Mouse (Mus musculus): Measurements from ENCODE around the gene Lpar5. TPM values are rescaled to one million over a fixed set of nuclear protein-coding genes. Genes with fewer than 3 reads are reported as not detected.

Gene Lpar5
- polyA plus RNA-seq, 1 experiment = not detected

DNA sequence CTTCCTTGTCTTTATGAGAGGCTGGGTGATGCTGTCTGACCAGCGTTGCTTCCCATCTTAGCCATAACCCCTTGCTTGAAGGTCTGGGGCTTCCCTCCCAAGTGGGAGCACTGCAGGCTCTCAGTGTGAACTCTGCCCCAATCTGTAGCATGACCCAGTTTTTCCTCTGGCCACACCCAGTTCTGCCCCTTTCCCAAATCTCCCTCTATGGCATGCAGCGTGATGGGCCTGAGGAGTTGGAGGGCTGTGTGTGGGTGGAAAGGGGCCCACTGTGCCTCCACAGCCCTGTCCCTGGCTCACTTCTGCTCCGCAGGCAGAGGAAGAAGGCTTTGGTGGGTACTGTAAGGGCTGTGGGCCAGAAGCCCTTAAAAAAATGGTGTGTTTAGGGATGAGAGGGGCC is 30.8 kb downstream of the Lpar5 start:
- H3K27me3 ChIP-seq (ENCODE audit: control insufficient read depth, insufficient read depth, insufficient read length) = no peaks in the 10 kb centered on the region
- H3K79me3 ChIP-seq (ENCODE audit: low read depth) = peaks cover 47% of the 10 kb centered on the region
- TF ChIP-seq CTCF (IDR thresholded peaks at IDR 0.05; ENCODE audit: control insufficient read depth, insufficient read depth, insufficient read length) (no peak), CEBPB (IDR thresholded peaks at IDR 0.05; ENCODE audit: low read depth) (no peak), MYOD1 (IDR thresholded peaks at IDR 0.05; ENCODE audit: control insufficient read depth, insufficient read length, low read depth) (no peak), FOSL1 (IDR thresholded peaks at IDR 0.05; ENCODE audit: insufficient read depth, low read length, poor library complexity, severe bottlenecking) (no peak), MYOG (IDR thresholded peaks at IDR 0.05; ENCODE audit: control insufficient read depth, extremely low read depth, insufficient read length) (no peak), USF1 (IDR thresholded peaks at IDR 0.05; ENCODE audit: low read depth) (no peak), MAX (IDR thresholded peaks at IDR 0.05) (no peak)
- H3K79me2 ChIP-seq (ENCODE audit: control insufficient read depth, insufficient read depth) = peaks cover 70% of the 10 kb centered on the region
- H3ac ChIP-seq (ENCODE audit: control insufficient read depth, insufficient read length, low read depth) = peak overlapping the region; percentile 36
- peak overlapping the region; percentile 92 for H3K4me3 ChIP-seq (ENCODE audit: insufficient read depth, poor library complexity, severe bottlenecking)
- peaks cover 48% of the 10 kb centered on the region for H3K36me3 ChIP-seq (ENCODE audit: control insufficient read depth, insufficient read depth)

DNA sequence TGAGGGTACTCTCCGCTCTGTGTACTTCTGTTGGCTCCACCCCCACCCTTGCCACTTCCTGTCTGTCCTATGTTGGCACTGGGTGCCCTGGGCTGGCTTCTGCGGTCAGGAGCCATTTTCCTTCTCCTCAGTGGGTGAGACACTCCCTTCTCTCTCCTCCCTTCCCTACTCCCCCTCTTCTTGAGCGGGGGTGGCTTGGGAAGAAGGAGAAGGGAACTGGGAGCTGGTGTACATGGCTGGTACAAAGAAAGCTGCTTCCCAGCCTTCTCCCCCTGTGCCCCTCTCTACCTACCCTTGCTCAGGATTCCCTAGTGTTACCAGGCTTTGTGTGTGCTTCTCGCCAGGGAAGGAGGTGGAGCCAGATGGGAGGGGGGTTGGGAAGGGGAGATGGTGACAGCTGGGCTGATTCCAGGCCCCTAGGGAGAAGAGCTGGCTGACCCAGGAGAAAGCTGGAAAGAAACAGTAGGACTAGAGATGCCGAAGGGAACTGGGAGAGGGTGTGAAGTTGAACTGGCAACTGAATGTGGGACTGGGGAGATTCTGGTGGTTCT is 31.8 kb downstream of the Lpar5 start:
- H3K36me3 ChIP-seq (ENCODE audit: control insufficient read depth, insufficient read depth) = peaks cover 56% of the 10 kb centered on the region
- TF ChIP-seq MYOG (IDR thresholded peaks at IDR 0.05; ENCODE audit: control insufficient read depth, extremely low read depth, insufficient read length) = no peak
- TF ChIP-seq MYOD1 (IDR thresholded peaks at IDR 0.05; ENCODE audit: control insufficient read depth, insufficient read length, low read depth) = peak; percentile 43
- H3K79me3 ChIP-seq (ENCODE audit: low read depth) = peaks cover 50% of the 10 kb centered on the region
- peak overlapping the region; percentile 46 for H3ac ChIP-seq (ENCODE audit: control insufficient read depth, insufficient read length, low read depth)
- no peaks in the 10 kb centered on the region for H3K27me3 ChIP-seq (ENCODE audit: control insufficient read depth, insufficient read depth, insufficient read length)
- H3K4me3 ChIP-seq (ENCODE audit: insufficient read depth, poor library complexity, severe bottlenecking) = peak overlapping the region; percentile 92
- peaks cover 77% of the 10 kb centered on the region for H3K79me2 ChIP-seq (ENCODE audit: control insufficient read depth, insufficient read depth)

DNA sequence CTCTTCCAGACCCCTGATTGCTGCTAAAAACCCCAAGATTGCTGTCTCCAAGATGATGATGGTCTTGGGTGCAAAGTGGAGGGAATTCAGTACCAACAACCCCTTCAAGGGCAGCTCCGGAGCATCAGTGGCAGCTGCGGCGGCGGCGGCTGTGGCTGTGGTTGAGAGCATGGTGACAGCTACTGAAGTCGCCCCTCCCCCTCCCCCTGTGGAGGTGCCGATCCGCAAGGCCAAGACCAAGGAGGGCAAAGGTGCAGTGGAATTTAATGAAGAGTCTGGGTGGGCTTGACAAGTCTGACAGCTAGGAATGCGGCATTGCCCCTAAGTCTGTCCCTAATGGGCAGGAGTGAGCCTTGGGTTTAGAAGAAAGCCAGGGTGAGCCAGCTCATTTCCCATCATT is 33.7 kb downstream of the Lpar5 start:
- TF ChIP-seq MYOD1 (IDR thresholded peaks at IDR 0.05; ENCODE audit: control insufficient read depth, insufficient read length, low read depth) = no peak
- no peak for TF ChIP-seq MAX (IDR thresholded peaks at IDR 0.05)
- TF ChIP-seq CEBPB (IDR thresholded peaks at IDR 0.05; ENCODE audit: low read depth) = no peak
- no peak for TF ChIP-seq CTCF (IDR thresholded peaks at IDR 0.05; ENCODE audit: control insufficient read depth, insufficient read depth, insufficient read length)
- no peak for TF ChIP-seq MYOG (IDR thresholded peaks at IDR 0.05; ENCODE audit: control insufficient read depth, extremely low read depth, insufficient read length)
- TF ChIP-seq FOSL1 (IDR thresholded peaks at IDR 0.05; ENCODE audit: insufficient read depth, low read length, poor library complexity, severe bottlenecking) = no peak
- TF ChIP-seq USF1 (IDR thresholded peaks at IDR 0.05; ENCODE audit: low read depth) = no peak
- no peak overlapping the region for H3ac ChIP-seq (ENCODE audit: control insufficient read depth, insufficient read length, low read depth)
- H3K79me2 ChIP-seq (ENCODE audit: control insufficient read depth, insufficient read depth) = peaks cover 76% of the 10 kb centered on the region
- H3K27me3 ChIP-seq (ENCODE audit: control insufficient read depth, insufficient read depth, insufficient read length) = no peaks in the 10 kb centered on the region
- peaks cover 50% of the 10 kb centered on the region for H3K79me3 ChIP-seq (ENCODE audit: low read depth)
- no peak overlapping the region for H3K4me3 ChIP-seq (ENCODE audit: insufficient read depth, poor library complexity, severe bottlenecking)
- peaks cover 74% of the 10 kb centered on the region for H3K36me3 ChIP-seq (ENCODE audit: control insufficient read depth, insufficient read depth)

DNA sequence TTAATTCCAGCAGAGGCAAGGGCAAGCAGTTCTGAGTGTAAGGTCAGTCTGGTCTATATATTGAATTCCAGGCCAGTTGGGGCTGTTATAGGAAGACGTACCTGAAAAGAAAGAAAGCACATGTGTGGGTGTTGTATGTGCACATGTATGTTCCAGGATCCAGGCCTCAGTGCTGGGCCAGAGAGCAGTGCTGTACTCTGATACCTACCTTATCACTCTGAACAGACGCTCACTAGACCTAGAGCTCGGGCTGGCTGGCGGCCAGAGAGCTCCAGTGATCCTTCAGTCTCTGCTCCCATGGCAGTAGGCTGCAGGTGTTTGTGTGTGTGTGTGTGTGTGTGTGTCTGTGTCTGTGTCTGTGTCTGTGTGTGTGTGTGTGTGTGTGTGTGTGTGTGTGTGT is 36.5 kb downstream of the Lpar5 start:
- H3K36me3 ChIP-seq (ENCODE audit: control insufficient read depth, insufficient read depth) = peaks cover 93% of the 10 kb centered on the region
- H3K4me3 ChIP-seq (ENCODE audit: insufficient read depth, poor library complexity, severe bottlenecking) = no peak overlapping the region
- H3K79me2 ChIP-seq (ENCODE audit: control insufficient read depth, insufficient read depth) = peaks cover 48% of the 10 kb centered on the region
- H3K79me3 ChIP-seq (ENCODE audit: low read depth) = peaks cover 30% of the 10 kb centered on the region
- H3ac ChIP-seq (ENCODE audit: control insufficient read depth, insufficient read length, low read depth) = no peak overlapping the region
- TF ChIP-seq MYOD1 (IDR thresholded peaks at IDR 0.05; ENCODE audit: control insufficient read depth, insufficient read length, low read depth) (no peak), CTCF (IDR thresholded peaks at IDR 0.05; ENCODE audit: control insufficient read depth, insufficient read depth, insufficient read length) (no peak), USF1 (IDR thresholded peaks at IDR 0.05; ENCODE audit: low read depth) (no peak), CEBPB (IDR thresholded peaks at IDR 0.05; ENCODE audit: low read depth) (no peak), FOSL1 (IDR thresholded peaks at IDR 0.05; ENCODE audit: insufficient read depth, low read length, poor library complexity, severe bottlenecking) (no peak), MYOG (IDR thresholded peaks at IDR 0.05; ENCODE audit: control insufficient read depth, extremely low read depth, insufficient read length) (no peak), MAX (IDR thresholded peaks at IDR 0.05) (no peak)
- no peaks in the 10 kb centered on the region for H3K27me3 ChIP-seq (ENCODE audit: control insufficient read depth, insufficient read depth, insufficient read length)

DNA sequence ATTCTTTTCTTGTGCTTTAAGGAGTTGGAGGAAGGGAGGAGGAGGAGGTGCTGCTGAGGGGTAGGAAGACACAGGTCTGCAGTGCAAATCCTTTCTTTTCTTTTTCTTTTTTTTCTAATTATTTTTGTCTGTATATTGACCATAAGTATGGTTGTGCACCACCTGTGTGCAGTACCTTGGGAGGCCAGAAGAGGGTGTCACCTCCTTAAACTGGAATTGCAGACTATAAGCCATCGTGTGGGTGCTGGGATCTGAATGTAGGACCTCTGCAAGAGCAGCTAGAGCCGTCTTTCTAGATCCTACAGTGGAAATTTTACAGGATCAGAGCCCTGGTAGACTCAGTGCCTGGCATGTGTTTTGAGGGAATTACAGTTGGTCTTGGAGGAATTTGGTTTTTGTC is 40.0 kb downstream of the Lpar5 start:
- H3K4me3 ChIP-seq (ENCODE audit: insufficient read depth, poor library complexity, severe bottlenecking) = no peak overlapping the region
- peaks cover 8% of the 10 kb centered on the region for H3K79me3 ChIP-seq (ENCODE audit: low read depth)
- no peaks in the 10 kb centered on the region for H3K27me3 ChIP-seq (ENCODE audit: control insufficient read depth, insufficient read depth, insufficient read length)
- no peak for TF ChIP-seq FOSL1 (IDR thresholded peaks at IDR 0.05; ENCODE audit: insufficient read depth, low read length, poor library complexity, severe bottlenecking)
- no peak for TF ChIP-seq USF1 (IDR thresholded peaks at IDR 0.05; ENCODE audit: low read depth)
- TF ChIP-seq MAX (IDR thresholded peaks at IDR 0.05) = no peak
- TF ChIP-seq MYOD1 (IDR thresholded peaks at IDR 0.05; ENCODE audit: control insufficient read depth, insufficient read length, low read depth) = no peak
- TF ChIP-seq CTCF (IDR thresholded peaks at IDR 0.05; ENCODE audit: control insufficient read depth, insufficient read depth, insufficient read length) = no peak
- TF ChIP-seq CEBPB (IDR thresholded peaks at IDR 0.05; ENCODE audit: low read depth) = no peak
- peaks cover 13% of the 10 kb centered on the region for H3K79me2 ChIP-seq (ENCODE audit: control insufficient read depth, insufficient read depth)
- no peak overlapping the region for H3ac ChIP-seq (ENCODE audit: control insufficient read depth, insufficient read length, low read depth)
- H3K36me3 ChIP-seq (ENCODE audit: control insufficient read depth, insufficient read depth) = peaks cover 94% of the 10 kb centered on the region

DNA sequence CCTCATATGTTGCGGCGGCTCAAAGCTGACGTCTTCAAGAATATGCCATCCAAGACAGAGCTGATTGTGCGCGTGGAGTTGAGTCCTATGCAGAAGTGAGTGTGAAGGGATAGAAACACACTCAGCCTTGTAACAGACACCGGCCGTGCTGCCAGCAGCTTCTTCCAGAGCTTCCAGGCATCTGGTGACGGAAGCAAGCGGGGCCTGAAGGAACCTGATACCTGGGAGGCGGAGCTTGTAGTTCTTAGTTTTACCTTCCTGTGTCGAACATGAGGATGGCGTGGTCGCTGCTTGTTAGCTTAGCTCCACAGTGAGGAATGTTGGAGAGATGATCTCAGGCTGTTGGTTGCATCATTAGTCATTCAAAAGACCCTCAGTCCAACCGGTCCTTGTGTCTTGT is 41.7 kb downstream of the Lpar5 start:
- Histone ChIP-seq H3K4me3 (ENCODE audit: insufficient read depth, poor library complexity, severe bottlenecking) (no peak overlapping the region), H3K79me3 (ENCODE audit: low read depth) (peaks cover 5% of the 10 kb centered on the region), H3ac (ENCODE audit: control insufficient read depth, insufficient read length, low read depth) (no peak overlapping the region), H3K36me3 (ENCODE audit: control insufficient read depth, insufficient read depth) (peaks cover 98% of the 10 kb centered on the region), H3K79me2 (ENCODE audit: control insufficient read depth, insufficient read depth) (peaks cover 1% of the 10 kb centered on the region), H3K27me3 (ENCODE audit: control insufficient read depth, insufficient read depth, insufficient read length) (no peaks in the 10 kb centered on the region)
- no peak for TF ChIP-seq MYOG (IDR thresholded peaks at IDR 0.05; ENCODE audit: control insufficient read depth, extremely low read depth, insufficient read length)
- TF ChIP-seq CEBPB (IDR thresholded peaks at IDR 0.05; ENCODE audit: low read depth) = no peak
- TF ChIP-seq MYOD1 (IDR thresholded peaks at IDR 0.05; ENCODE audit: control insufficient read depth, insufficient read length, low read depth) = no peak
- TF ChIP-seq USF1 (IDR thresholded peaks at IDR 0.05; ENCODE audit: low read depth) = no peak
- no peak for TF ChIP-seq MAX (IDR thresholded peaks at IDR 0.05)
- TF ChIP-seq CTCF (IDR thresholded peaks at IDR 0.05; ENCODE audit: control insufficient read depth, insufficient read depth, insufficient read length) = no peak
- TF ChIP-seq FOSL1 (IDR thresholded peaks at IDR 0.05; ENCODE audit: insufficient read depth, low read length, poor library complexity, severe bottlenecking) = no peak
